Mouse (Mus musculus) gastrocnemius, postnatal 25 days (tissue): ENCODE measurements at regions not wholly inside any gene's neighbourhood (a gene's known extent, or its start where the extent isn't known, plus 50 kb on each side); places are given as distances from the start of the nearest gene placed in this dataset.

ENCODE experiments used
- DNase-seq: peaks from one replicate; pipeline ENCODE4 v3.0.0; 2022

DNA sequence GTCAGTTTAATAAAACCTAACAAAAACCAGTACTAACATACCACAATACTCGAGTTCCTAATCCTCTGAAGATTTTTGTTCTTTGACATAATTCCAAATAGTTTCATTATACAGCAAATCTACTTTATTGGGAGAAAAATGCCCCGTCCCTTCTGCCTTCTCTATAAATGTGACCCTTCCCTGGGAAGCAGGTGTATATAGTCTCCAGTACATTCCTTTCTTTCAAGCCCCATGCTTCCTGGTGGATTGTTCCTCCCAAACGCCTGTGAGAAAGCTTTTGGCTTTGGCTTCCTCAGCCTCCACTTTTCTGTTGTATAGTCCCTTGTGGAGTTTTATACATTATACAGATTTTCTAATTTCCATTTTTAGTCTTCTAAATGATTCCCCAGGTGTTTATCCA is 1001.8 kb upstream of the Tenm3 start:
- DNase-seq, result no peak

DNA sequence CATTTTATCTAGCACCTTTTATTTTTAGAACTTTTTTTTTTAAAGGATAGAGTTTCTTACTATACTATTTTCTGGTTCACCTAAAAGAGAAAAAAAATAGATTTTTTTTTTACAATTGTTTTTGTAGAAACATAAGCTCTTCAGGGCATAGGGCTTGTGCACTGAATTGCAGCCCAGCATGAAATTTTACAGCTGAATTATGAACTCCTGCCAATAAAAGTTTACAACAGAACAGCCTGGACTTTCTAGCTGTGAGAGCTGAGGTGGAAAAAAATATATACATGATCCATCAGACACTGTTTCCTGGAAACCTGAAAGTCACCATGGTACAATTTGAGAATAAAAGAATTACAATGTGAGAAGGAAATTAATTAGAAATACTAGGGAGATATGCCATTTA is 988.2 kb upstream of the Tenm3 start:
- no peak for DNase-seq

DNA sequence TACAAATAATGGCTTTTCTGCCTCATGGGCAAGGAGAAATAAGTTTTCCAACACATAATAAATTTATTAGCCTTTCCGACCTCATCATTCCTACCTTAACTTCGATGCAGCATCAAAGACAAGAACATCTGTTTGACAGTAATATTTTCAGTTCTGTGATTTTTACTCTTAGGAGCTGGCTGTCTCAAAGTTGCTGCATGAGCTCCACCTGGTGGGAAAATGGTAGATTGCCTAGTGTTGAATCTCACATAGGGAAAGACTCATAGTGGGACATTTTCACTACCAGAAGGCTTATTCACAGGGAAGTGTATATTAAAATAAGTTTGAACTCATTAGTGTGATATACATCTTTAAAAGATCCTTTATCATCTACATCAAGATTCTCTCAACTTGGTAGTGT is 985.6 kb upstream of the Tenm3 start:
- no peak for DNase-seq

DNA sequence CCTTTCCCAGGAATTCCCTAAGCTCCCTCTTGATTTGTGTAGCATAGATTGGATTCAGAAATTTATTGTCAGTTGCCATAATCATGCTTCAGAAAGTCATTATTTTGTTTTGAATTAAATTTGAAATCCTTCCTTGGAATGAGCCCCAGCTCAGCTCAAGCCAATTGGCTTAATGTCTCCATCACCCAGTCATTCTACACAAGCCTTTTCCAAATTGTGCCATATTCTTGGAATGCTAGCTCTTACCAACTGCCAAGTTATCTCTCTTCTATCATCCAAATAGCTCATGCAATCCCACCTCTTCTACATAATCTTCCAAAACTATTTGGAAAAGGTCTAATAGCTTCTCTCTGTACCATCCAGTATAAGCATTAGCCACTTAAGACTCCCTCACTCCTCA is 982.5 kb upstream of the Tenm3 start:
- no peak for DNase-seq

DNA sequence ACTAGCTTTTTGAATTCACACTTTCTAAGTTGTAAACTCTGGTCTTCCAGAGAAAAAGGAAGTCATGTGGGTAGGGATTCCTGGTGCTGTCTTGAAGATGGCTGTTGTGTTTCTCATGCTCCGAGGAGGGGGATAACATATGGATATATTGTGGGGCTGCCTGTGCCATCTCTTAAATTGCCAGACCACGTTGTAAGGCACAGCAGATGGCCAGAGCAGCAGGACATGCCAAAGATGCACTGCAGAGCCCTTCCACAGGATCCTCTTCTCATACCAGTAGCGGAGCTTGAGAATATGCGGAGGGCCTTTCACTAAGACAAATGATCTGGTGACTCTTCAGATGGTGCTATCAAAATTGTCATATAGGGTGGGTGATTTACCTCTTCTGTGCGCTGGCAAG is 981.2 kb upstream of the Tenm3 start:
- no peak for DNase-seq

DNA sequence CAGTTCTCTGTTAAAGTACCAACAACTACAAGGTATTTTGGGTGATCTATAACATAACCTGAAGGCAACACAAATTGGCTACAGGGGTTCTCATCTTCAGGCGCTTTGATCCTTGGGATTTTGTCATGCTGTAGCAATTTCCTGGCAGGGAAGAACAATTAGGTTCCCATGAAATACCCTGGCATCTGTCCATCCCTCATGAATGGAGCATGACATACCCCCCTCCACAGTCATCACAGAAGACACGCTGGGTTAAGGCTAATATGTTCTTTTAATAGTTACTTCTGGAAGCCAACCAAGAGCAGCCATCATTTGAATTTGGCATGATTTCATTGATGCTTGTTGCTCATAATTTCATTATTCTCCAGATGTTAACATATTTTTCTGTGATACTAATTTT is 979.0 kb upstream of the Tenm3 start:
- no peak for DNase-seq

DNA sequence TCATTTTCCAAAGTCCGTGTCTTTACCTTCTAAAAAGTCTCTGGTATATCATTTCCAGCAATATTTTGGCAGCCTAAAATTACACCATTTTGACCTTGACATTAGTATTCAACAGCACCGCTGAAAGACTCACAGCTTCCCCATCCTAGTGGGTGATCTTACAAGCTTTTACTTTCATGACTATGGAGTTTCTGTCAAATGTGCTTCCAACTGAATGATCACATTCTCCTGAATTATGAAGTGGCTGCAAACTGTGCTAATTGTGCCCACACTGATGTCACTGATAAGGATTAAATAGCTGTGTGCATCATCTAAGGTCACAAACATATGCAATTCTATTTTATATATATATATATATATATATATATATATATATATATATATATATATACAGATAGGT is 955.5 kb upstream of the Tenm3 start:
- no peak for DNase-seq

DNA sequence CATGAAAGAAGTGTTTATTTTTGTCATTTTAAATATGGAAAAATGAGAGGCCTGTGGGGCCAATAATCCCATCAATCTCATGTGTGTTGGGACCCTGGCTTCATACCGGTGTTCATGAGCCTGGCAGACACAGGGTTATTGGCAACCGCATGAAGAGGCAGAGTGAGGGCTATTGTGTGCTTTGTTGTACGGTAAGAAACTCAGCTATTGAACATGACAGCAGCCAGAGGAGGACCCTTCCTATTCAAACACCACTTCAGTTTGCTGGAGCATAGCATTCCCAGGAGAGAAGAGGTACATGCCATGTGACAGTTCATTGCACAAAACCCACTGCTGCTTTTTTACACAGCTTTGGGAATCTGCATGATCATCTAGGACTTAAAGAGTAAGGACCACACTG is 953.0 kb upstream of the Tenm3 start:
- DNase-seq, result no peak

DNA sequence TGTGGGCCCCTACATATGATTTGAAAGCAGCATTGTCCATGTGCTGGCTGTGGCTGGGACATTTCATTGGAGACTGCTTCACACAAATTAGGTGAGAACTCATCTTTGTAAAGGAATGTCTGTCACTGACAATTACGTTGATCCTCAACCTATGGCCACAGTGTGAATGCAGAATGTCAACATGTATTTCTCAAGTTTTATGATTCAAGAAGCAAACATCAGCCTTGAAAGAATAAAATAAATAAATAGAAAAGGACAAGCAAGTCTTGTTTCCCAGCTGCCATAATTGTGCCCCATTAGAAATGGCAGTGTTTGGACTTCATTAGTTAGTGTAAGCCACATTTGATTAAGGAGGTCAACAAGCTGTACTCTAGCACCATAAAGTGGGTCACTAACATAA is 950.7 kb upstream of the Tenm3 start:
- DNase-seq, result no peak

DNA sequence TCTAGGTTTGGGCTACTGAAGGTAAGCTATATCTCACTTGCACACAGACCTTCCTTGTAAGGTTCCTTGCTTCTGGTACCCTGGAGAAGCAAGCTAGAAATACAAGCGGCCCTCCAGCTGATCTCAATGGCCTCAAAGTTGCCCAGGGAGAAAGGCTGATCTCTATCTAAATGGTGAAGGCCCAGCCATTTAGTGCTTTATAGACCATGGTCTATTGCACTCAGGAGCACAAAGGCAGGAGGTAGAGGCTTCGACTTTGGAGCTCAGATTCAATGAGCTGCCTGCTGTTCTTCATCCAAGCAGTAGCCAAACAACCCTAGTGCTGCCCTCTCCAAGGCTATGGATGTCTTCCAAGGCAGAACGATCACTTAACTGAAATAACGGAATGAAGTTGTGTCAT is 926.1 kb upstream of the Tenm3 start:
- no peak for DNase-seq

DNA sequence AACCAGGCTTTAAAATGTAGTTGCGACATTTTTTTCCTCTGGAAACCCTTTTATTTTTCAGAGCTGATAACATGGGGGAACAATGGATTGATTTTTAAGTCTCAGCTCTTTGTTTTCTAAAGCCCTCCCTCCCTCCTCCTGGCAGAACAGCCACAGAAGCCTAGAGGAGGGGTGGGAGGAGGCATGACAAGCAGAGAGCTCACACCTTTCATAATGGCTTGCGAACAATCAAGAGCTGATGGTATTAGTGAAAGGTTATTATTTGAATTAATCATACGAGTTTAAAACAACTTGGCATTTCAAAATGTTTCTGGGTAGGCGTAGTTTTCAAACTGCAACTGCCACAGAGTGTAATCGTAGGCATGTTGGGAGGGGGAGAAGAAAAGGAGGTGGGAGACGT is 894.3 kb upstream of the Tenm3 start:
- DNase-seq, result no peak

DNA sequence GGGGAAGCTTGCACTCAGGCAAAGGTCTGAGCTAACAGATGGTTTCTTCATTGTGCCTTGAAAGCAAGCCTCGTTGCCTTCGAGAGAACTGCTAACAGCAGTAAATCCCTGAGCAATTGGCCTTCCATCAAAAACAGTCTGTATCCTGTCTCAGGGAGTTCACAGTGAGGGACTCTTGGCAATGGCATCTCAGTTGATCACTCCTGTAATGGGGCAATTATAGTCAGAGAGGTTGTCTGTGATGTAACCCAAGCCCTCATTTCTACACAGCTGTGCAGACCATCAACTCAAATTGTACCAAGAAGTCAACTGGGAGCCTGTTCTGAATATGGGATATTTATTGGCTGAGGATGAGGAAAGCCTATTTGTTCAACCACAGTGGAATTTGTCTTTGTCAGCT is 885.4 kb upstream of the Tenm3 start:
- DNase-seq, result peak; percentile 10

DNA sequence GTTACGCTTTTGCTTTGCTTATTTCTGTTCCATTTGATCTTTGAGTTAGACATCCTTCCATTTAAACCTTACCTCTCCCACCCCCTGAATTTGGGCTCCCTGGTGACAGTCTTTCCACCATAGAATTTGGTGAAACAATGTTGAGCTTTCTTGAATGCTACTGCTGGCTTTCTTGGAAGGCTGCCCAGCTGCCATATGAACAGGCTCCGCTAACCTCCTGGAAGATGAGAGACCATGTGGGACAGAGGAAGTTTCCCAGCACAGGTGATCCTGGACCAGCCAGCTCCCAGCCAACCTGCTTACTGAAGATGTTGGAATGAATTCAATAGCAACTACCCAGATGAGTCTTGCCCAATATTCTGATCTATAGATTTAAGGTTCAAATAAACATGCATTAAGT is 868.6 kb upstream of the Tenm3 start:
- DNase-seq, result no peak

DNA sequence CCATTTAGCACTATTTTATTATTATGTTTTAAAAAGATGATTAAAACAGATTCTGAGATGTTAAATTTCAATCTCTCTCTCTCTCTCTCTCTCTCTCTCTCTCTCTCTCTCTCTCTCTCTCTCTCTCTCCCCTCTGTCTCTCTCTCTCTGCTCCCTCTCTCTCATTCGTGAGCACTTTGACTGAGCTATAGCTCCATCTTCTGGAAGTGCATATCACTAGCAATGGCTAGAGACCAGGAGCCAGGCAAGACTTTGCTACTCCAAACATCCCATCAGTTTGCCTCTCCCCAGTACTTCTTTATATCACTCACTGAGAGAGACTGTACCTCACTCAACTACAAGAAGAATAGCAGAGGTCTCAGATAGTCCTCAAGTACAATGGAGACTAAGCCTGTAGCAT is 865.0 kb upstream of the Tenm3 start:
- DNase-seq, result no peak

DNA sequence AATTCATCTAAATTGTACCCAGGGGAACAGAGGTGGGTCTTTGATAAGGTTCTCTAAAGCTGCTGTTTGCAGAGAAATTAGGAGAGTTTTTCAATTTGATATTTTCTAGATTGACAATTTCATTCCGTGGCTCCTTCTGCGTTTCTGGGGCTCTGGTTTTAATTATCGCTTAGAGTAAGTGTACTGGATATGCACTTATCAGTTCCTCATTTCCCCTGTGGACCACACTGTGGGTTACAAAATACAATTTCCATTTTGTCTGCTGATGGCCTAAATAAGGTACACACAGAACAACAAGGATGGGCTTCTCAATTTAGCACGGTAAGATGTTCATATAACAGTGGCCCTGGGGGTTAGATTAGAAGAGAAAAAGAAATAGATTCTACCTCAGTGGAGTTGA is 855.3 kb upstream of the Tenm3 start:
- DNase-seq, result no peak

DNA sequence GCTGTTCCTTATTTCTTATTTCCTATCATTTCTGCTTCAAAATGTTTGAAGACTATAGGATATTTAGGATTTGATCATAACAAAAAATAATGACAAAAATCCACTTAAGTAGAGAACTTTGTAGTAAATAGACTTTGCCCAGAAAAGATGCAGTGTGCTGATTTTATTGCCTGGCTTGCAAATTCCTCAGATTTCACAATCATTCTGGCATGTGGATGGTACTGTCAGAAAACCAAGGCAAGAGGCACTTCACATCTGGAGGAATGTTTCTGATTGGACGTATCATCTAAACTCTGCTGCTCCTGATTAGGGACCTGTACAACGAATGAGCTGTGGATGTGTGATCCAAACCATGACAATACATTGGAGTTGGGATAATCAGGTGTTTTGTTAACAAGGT is 853.0 kb upstream of the Tenm3 start:
- no peak for DNase-seq
